ENCODE assay signal across 11 mouse cellular contexts in genomic region chr6:124544466-124544865, GRCm38 (mm10). TPM values are rescaled to one million over a fixed set of nuclear protein-coding genes. Genes with fewer than 3 reads are reported as not detected.
DNase-seq lines count a peak whose midpoint lies in the region; ATAC-seq and TF ChIP-seq lines count a peak whose summit lies in the region.
"Had no signal": no experiment of that assay in that cellular context is flagged by ENCODE, and none has a peak within 500 bp of the region (broad histone marks: within the 10 kb centered on the region; RNA-seq: fewer than 3 reads in every experiment).

No protein-coding gene starts in this region.

- no peak for ATAC-seq in heart, embryonic 12.5 days (ENCODE audit: insufficient number of reproducible peaks, low FRiP score)
- ATAC-seq in forebrain, embryonic 12.5 days (ENCODE audit: low FRiP score): no peak

- no peak overlapping the region for H3K9ac ChIP-seq in heart, adult 2 months (ENCODE audit: low read depth, low read length)
- H3K9ac ChIP-seq in heart, embryonic 12.5 days: no peak overlapping the region
- H3K9ac ChIP-seq in forebrain, embryonic 12.5 days: no peak overlapping the region

- H3K4me3 ChIP-seq in heart, adult 2 months: no peak overlapping the region
- no peak overlapping the region for H3K4me3 ChIP-seq in heart, embryonic 12.5 days
- no peak overlapping the region for H3K4me3 ChIP-seq in forebrain, embryonic 12.5 days (replicated peaks)
- no peak overlapping the region for H3K4me3 ChIP-seq in midbrain, embryonic 10.5 days
- H3K4me3 ChIP-seq: megakaryocyte, embryonic 14.5 days had no signal

- peak; percentile 6 to 31 for DNase-seq in heart, adult 2 months
- peak; percentile 31 to 47 for DNase-seq in right cerebral cortex, postnatal 10 days (ENCODE audit: low spot score in 2 of 2)
- DNase-seq in right cerebral cortex, adult 18-20 months: no peak
- DNase-seq in heart, postnatal 4 days: peak; percentile 34
- peak; percentile 19 for DNase-seq in testis, postnatal 14 days (ENCODE audit: low spot score)
- no peak for DNase-seq in midbrain, embryonic 10.5 days (ENCODE audit: low spot score)
- DNase-seq: spleen, adult 18-20 months had no signal

- no peaks in the 10 kb centered on the region for H3K4me1 ChIP-seq in heart, adult 2 months (ENCODE audit: control insufficient read depth, insufficient read depth, low read length)
- no peaks in the 10 kb centered on the region for H3K4me1 ChIP-seq in heart, embryonic 12.5 days (replicated peaks)
- H3K4me1 ChIP-seq in forebrain, embryonic 12.5 days: no peaks in the 10 kb centered on the region
- no peaks in the 10 kb centered on the region for H3K4me1 ChIP-seq in midbrain, embryonic 10.5 days
- H3K4me1 ChIP-seq: megakaryocyte, embryonic 14.5 days had no signal

- no peak for TF ChIP-seq POLR2A in heart, adult 2 months (IDR thresholded peaks at IDR 0.05; ENCODE audit: insufficient read depth, low read depth, low read length)

- TF ChIP-seq EP300 in heart, adult 2 months (IDR thresholded peaks at IDR 0.05; ENCODE audit: insufficient read depth, low read depth, low read length): no peak

- no peak overlapping the region for H3K27ac ChIP-seq in heart, adult 2 months
- H3K27ac ChIP-seq in heart, embryonic 12.5 days (ENCODE audit: poor library complexity, severe bottlenecking): no peak overlapping the region
- H3K27ac ChIP-seq in forebrain, embryonic 12.5 days: no peak overlapping the region
- H3K27ac ChIP-seq in midbrain, embryonic 10.5 days (replicated peaks): no peak overlapping the region

- no peak overlapping the region for H3K4me2 ChIP-seq in heart, embryonic 12.5 days
- H3K4me2 ChIP-seq in forebrain, embryonic 12.5 days: no peak overlapping the region

- H3K27me3 ChIP-seq in heart, adult 2 months (ENCODE audit: control insufficient read depth, insufficient read depth, low read length): no peaks in the 10 kb centered on the region
- no peaks in the 10 kb centered on the region for H3K27me3 ChIP-seq in heart, embryonic 12.5 days (replicated peaks)
- no peaks in the 10 kb centered on the region for H3K27me3 ChIP-seq in forebrain, embryonic 12.5 days
- H3K27me3 ChIP-seq in midbrain, embryonic 10.5 days (ENCODE audit: low read depth, poor library complexity, severe bottlenecking): no peaks in the 10 kb centered on the region

- no peaks in the 10 kb centered on the region for H3K79me2 ChIP-seq in heart, adult 2 months (replicated peaks; ENCODE audit: control insufficient read depth, insufficient read depth, low read length)

- TF ChIP-seq CTCF in heart, adult 2 months (IDR thresholded peaks at IDR 0.05): peak; percentile 37

- intact Hi-C loops in heart, adult 2 months (cut with DNase I): loop anchor here (5.0 kb wide), 1 partner anchor 52 kb away; the partner anchor contains the start of gene C1rl

- no peaks in the 10 kb centered on the region for H3K36me3 ChIP-seq in heart, adult 2 months (ENCODE audit: control insufficient read depth, insufficient read depth, low read length)
- H3K36me3 ChIP-seq in heart, embryonic 12.5 days: no peaks in the 10 kb centered on the region
- H3K36me3 ChIP-seq in forebrain, embryonic 12.5 days (replicated peaks): no peaks in the 10 kb centered on the region
- no peaks in the 10 kb centered on the region for H3K36me3 ChIP-seq in midbrain, embryonic 10.5 days

- 74% methylated on average over 6 of the region's 6 CpGs for WGBS in heart, adult 2 months
- WGBS in heart, embryonic 12.5 days: 73% methylated on average over 6 of the region's 6 CpGs
- 89% methylated on average over 5 of the region's 6 CpGs for WGBS in forebrain, embryonic 12.5 days
- 90% methylated on average over 6 of the region's 6 CpGs for WGBS in midbrain, embryonic 10.5 days

- peaks cover 5% of the 10 kb centered on the region; the same call in 1 of the 2 replicates for H3K9me3 ChIP-seq in heart, embryonic 12.5 days (replicated peaks)
- no peaks in the 10 kb centered on the region for H3K9me3 ChIP-seq in forebrain, embryonic 12.5 days
- H3K9me3 ChIP-seq in midbrain, embryonic 10.5 days (replicated peaks): 0 out of 2 replicates have a peak, but pooled peaks cover 4% of the 10 kb centered on the region

RNA-seq across cellular contexts. Expression of gene C1s1, which starts 2.3 kb away (rescaled TPM):
- 10 to 100 TPM; 23.0 to 25.1 TPM for total RNA-seq in heart, adult 2 months (2021)
- 31.0 and 39.0 TPM in 2 replicates for polyA plus RNA-seq in heart, adult 2 months (2012; rRNA removed)
- polyA plus RNA-seq in heart, embryonic 12.5 days (2016; fragmentation: Nextera tagmentation; extraction: Ambion mirVana): 0.49 TPM in 1 of 2 replicates, not detected in the other
- total RNA-seq in heart, postnatal 4 days (2021): 1 to 10 TPM; 7.9 to 9.1 TPM
- polyA plus RNA-seq in forebrain, embryonic 12.5 days (2016; fragmentation: Nextera tagmentation; extraction: Ambion mirVana): 0.18 and 0.28 TPM in 2 replicates
- polyA plus RNA-seq in midbrain, embryonic 10.5 days (2016; fragmentation: Nextera tagmentation; extraction: Ambion mirVana): 0.17 and 0.37 TPM in 2 replicates
- total RNA-seq: common myeloid progenitor, adult 5-6 weeks had no signal

RNA-seq across cellular contexts. Expression of gene C1rb, which starts 25.6 kb away (rescaled TPM):
- 1 to 10 TPM; 1.2 to 1.8 TPM for total RNA-seq in heart, adult 2 months (2021)
- polyA plus RNA-seq in heart, adult 2 months (2012; rRNA removed): not detected in 2 replicates
- polyA plus RNA-seq in heart, embryonic 12.5 days (2016; fragmentation: Nextera tagmentation; extraction: Ambion mirVana): not detected in 2 replicates
- total RNA-seq in heart, postnatal 4 days (2021): under 1 TPM; 0.36 to 0.43 TPM
- not detected in 2 replicates for polyA plus RNA-seq in forebrain, embryonic 12.5 days (2016; fragmentation: Nextera tagmentation; extraction: Ambion mirVana)
- polyA plus RNA-seq in midbrain, embryonic 10.5 days (2016; fragmentation: Nextera tagmentation; extraction: Ambion mirVana): not detected in 2 replicates
- total RNA-seq: common myeloid progenitor, adult 5-6 weeks had no signal

RNA-seq across cellular contexts. Expression of gene C1ra, which starts 32.3 kb away (rescaled TPM):
- total RNA-seq in heart, adult 2 months (2021): 10 to 100 TPM; 10.4 to 12.2 TPM
- 17.3 and 19.5 TPM in 2 replicates for polyA plus RNA-seq in heart, adult 2 months (2012; rRNA removed)
- polyA plus RNA-seq in heart, embryonic 12.5 days (2016; fragmentation: Nextera tagmentation; extraction: Ambion mirVana): 0.19 and 0.24 TPM in 2 replicates
- total RNA-seq in heart, postnatal 4 days (2021): 1 to 10 TPM; 3.4 to 3.8 TPM
- 0.14 and 0.19 TPM in 2 replicates for polyA plus RNA-seq in forebrain, embryonic 12.5 days (2016; fragmentation: Nextera tagmentation; extraction: Ambion mirVana)
- polyA plus RNA-seq in midbrain, embryonic 10.5 days (2016; fragmentation: Nextera tagmentation; extraction: Ambion mirVana): 0.06 and 0.12 TPM in 2 replicates

RNA-seq across cellular contexts. Expression of gene C1rl, which starts 51.6 kb away (rescaled TPM):
- 1 to 10 TPM; 1.1 to 1.2 TPM for total RNA-seq in heart, adult 2 months (2021)
- polyA plus RNA-seq in heart, adult 2 months (2012; rRNA removed): 1.3 and 1.5 TPM in 2 replicates
- polyA plus RNA-seq in heart, embryonic 12.5 days (2016; fragmentation: Nextera tagmentation; extraction: Ambion mirVana): 0.31 and 0.41 TPM in 2 replicates
- under 1 TPM; 0.63 to 0.76 TPM for total RNA-seq in heart, postnatal 4 days (2021)
- polyA plus RNA-seq in forebrain, embryonic 12.5 days (2016; fragmentation: Nextera tagmentation; extraction: Ambion mirVana): 0.10 TPM in 1 of 2 replicates, not detected in the other
- polyA plus RNA-seq in midbrain, embryonic 10.5 days (2016; fragmentation: Nextera tagmentation; extraction: Ambion mirVana): 0.14 and 0.28 TPM in 2 replicates

Comparison
In these comparisons a context has a peak if more than half of its experiments do, and no peak if none do; other contexts are left out.
1. DNase-seq: peak in heart, adult 2 months (2 of 2), right cerebral cortex, postnatal 10 days (2 of 2), heart, postnatal 4 days (single experiment) and testis, postnatal 14 days (single experiment); none in right cerebral cortex, adult 18-20 months (single experiment) and midbrain, embryonic 10.5 days (single experiment).
2. RNA of gene C1s1, which starts 2.3 kb away (polyA plus RNA-seq): 31.0 to 39.0 TPM in heart, adult 2 months; 0.49 TPM in heart, embryonic 12.5 days, 0.17 to 0.37 TPM in midbrain, embryonic 10.5 days and 0.18 to 0.28 TPM in forebrain, embryonic 12.5 days; every median in the first group is over 10 times any median in the second.
3. RNA of gene C1ra, which starts 32.3 kb away (polyA plus RNA-seq): 17.3 to 19.5 TPM in heart, adult 2 months; 0.19 to 0.24 TPM in heart, embryonic 12.5 days, 0.14 to 0.19 TPM in forebrain, embryonic 12.5 days and 0.06 to 0.12 TPM in midbrain, embryonic 10.5 days; every median in the first group is over 10 times any median in the second.